Mouse (Mus musculus): Measurements from ENCODE around the gene Acrbp. TPM values are rescaled to one million over a fixed set of nuclear protein-coding genes. Genes with fewer than 3 reads are reported as not detected.
A peak's percentile ranks its signal among the peaks of the same experiment; 100 is the strongest.

Acrbp gene
- polyA plus RNA-seq, 1 experiment from 2014 or later: 15.8 TPM

GRCm38 (mm10) chr6:125098513-125098912, 49.0 kb downstream of the Acrbp start:
- WGBS: 70% methylated on average over 3 of the region's 3 CpGs
- H3K36me3 ChIP-seq (ENCODE audit: control insufficient read depth, insufficient read depth, low read length): peaks cover 26% of the 10 kb centered on the region
- H3K4me1 ChIP-seq (replicated peaks; ENCODE audit: control insufficient read depth, insufficient read depth, low read length): peaks cover 26% of the 10 kb centered on the region

GRCm38 (mm10) chr6:125099421-125099971, 50.0 kb downstream of the Acrbp start:
- peak; percentile 63 for DNase-seq (ENCODE audit: low spot score)
- WGBS: 60% methylated on average over 5 of the region's 5 CpGs
- Histone ChIP-seq H3K27me3 (ENCODE audit: control insufficient read depth, insufficient read depth, low read length) (no peaks in the 10 kb centered on the region), H3K36me3 (ENCODE audit: control insufficient read depth, insufficient read depth, low read length) (peaks cover 32% of the 10 kb centered on the region), H3K9ac (ENCODE audit: low read length) (peak overlapping the region; percentile 37; the same call in 1 of the 2 replicates), H3K9me3 (ENCODE audit: control insufficient read depth, low read length) (no peaks in the 10 kb centered on the region), H3K4me1 (replicated peaks; ENCODE audit: control insufficient read depth, insufficient read depth, low read length) (peaks cover 26% of the 10 kb centered on the region), H3K27ac (ENCODE audit: low read depth, low read length) (peak overlapping the region; percentile 70), H3K4me2 (ENCODE audit: low read depth, low read length, severe bottlenecking) (peak overlapping the region; percentile 97), H3K4me3 (ENCODE audit: low read depth, low read length) (peak overlapping the region; percentile 11; the same call in 1 of the 2 replicates)
- ATAC-seq (replicated peaks; ENCODE audit: low FRiP score): no peak

More at GRCm38 (mm10) chr6:125098513-125098912, 49.0 kb downstream of the Acrbp start:
- Histone ChIP-seq H3K27ac (ENCODE audit: low read depth, low read length) (no peak overlapping the region; the same call in 1 of the 2 replicates), H3K27me3 (ENCODE audit: control insufficient read depth, insufficient read depth, low read length) (no peaks in the 10 kb centered on the region), H3K9ac (ENCODE audit: low read length) (peak overlapping the region; percentile 95), H3K4me3 (ENCODE audit: low read depth, low read length) (peak overlapping the region; percentile 98), H3K9me3 (ENCODE audit: control insufficient read depth, low read length) (no peaks in the 10 kb centered on the region), H3K4me2 (ENCODE audit: low read depth, low read length, severe bottlenecking) (peak overlapping the region; percentile 97)
- no peak for ATAC-seq (replicated peaks; ENCODE audit: low FRiP score)
- DNase-seq (ENCODE audit: low spot score): no peak

GRCm38 (mm10) chr6:125101444-125101843, 52.0 kb downstream of the Acrbp start:
- peaks cover 45% of the 10 kb centered on the region for H3K36me3 ChIP-seq (ENCODE audit: control insufficient read depth, insufficient read depth, low read length)
- ATAC-seq (replicated peaks; ENCODE audit: low FRiP score) (no peak), DNase-seq (ENCODE audit: low spot score) (no peak)
- peaks cover 26% of the 10 kb centered on the region for H3K4me1 ChIP-seq (replicated peaks; ENCODE audit: control insufficient read depth, insufficient read depth, low read length)
- H3K9me3 ChIP-seq (ENCODE audit: control insufficient read depth, low read length): no peaks in the 10 kb centered on the region
- no peak overlapping the region for H3K4me3 ChIP-seq (ENCODE audit: low read depth, low read length)
- H3K9ac ChIP-seq (ENCODE audit: low read length): no peak overlapping the region
- 88% methylated on average over 9 of the region's 9 CpGs for WGBS
- H3K27ac ChIP-seq (ENCODE audit: low read depth, low read length): no peak overlapping the region
- H3K4me2 ChIP-seq (ENCODE audit: low read depth, low read length, severe bottlenecking): no peak overlapping the region
- H3K27me3 ChIP-seq (ENCODE audit: control insufficient read depth, insufficient read depth, low read length): no peaks in the 10 kb centered on the region

DNA sequence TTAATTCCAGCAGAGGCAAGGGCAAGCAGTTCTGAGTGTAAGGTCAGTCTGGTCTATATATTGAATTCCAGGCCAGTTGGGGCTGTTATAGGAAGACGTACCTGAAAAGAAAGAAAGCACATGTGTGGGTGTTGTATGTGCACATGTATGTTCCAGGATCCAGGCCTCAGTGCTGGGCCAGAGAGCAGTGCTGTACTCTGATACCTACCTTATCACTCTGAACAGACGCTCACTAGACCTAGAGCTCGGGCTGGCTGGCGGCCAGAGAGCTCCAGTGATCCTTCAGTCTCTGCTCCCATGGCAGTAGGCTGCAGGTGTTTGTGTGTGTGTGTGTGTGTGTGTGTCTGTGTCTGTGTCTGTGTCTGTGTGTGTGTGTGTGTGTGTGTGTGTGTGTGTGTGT, 54.7 kb downstream of the Acrbp start:
- Histone ChIP-seq H3K36me3 (ENCODE audit: control insufficient read depth, insufficient read depth, low read length) (peaks cover 72% of the 10 kb centered on the region), H3K9me3 (ENCODE audit: control insufficient read depth, low read length) (no peaks in the 10 kb centered on the region), H3K27ac (ENCODE audit: low read depth, low read length) (no peak overlapping the region), H3K27me3 (ENCODE audit: control insufficient read depth, insufficient read depth, low read length) (no peaks in the 10 kb centered on the region), H3K9ac (ENCODE audit: low read length) (no peak overlapping the region), H3K4me3 (ENCODE audit: low read depth, low read length) (no peak overlapping the region), H3K4me2 (ENCODE audit: low read depth, low read length, severe bottlenecking) (no peak overlapping the region), H3K4me1 (replicated peaks; ENCODE audit: control insufficient read depth, insufficient read depth, low read length) (peaks cover 10% of the 10 kb centered on the region; the same call in 1 of the 2 replicates)
- DNase-seq (ENCODE audit: low spot score) (no peak), ATAC-seq (replicated peaks; ENCODE audit: low FRiP score) (no peak)
- 94% methylated on average over 4 of the region's 4 CpGs for WGBS

- Histone ChIP-seq H3K27me3 (ENCODE audit: control insufficient read depth, insufficient read depth, low read length) (no peaks in the 10 kb centered on the region), H3K4me2 (ENCODE audit: low read depth, low read length, severe bottlenecking) (no peak overlapping the region), H3K4me1 (replicated peaks; ENCODE audit: control insufficient read depth, insufficient read depth, low read length) (no peaks in the 10 kb centered on the region), H3K27ac (ENCODE audit: low read depth, low read length) (no peak overlapping the region), H3K36me3 (ENCODE audit: control insufficient read depth, insufficient read depth, low read length) (peaks cover 78% of the 10 kb centered on the region), H3K4me3 (ENCODE audit: low read depth, low read length) (no peak overlapping the region), H3K9ac (ENCODE audit: low read length) (no peak overlapping the region), H3K9me3 (ENCODE audit: control insufficient read depth, low read length) (no peaks in the 10 kb centered on the region)
- ATAC-seq (replicated peaks; ENCODE audit: low FRiP score) (no peak), DNase-seq (ENCODE audit: low spot score) (no peak)
- 97% methylated on average over 2 of the region's 2 CpGs for WGBS
Measured at GRCm38 (mm10) chr6:125107705-125108104, 58.2 kb downstream of the Acrbp start.

- peaks cover 76% of the 10 kb centered on the region for H3K36me3 ChIP-seq (ENCODE audit: control insufficient read depth, insufficient read depth, low read length)
- no peaks in the 10 kb centered on the region for H3K4me1 ChIP-seq (replicated peaks; ENCODE audit: control insufficient read depth, insufficient read depth, low read length)
- 87% methylated on average over 14 of the region's 14 CpGs for WGBS
- no peak overlapping the region for H3K27ac ChIP-seq (ENCODE audit: low read depth, low read length)
- DNase-seq (ENCODE audit: low spot score): no peak
- no peak overlapping the region for H3K4me2 ChIP-seq (ENCODE audit: low read depth, low read length, severe bottlenecking)
- H3K9ac ChIP-seq (ENCODE audit: low read length): no peak overlapping the region
- H3K27me3 ChIP-seq (ENCODE audit: control insufficient read depth, insufficient read depth, low read length): no peaks in the 10 kb centered on the region
- no peaks in the 10 kb centered on the region for H3K9me3 ChIP-seq (ENCODE audit: control insufficient read depth, low read length)
- ATAC-seq (replicated peaks; ENCODE audit: low FRiP score): no peak
- H3K4me3 ChIP-seq (ENCODE audit: low read depth, low read length): no peak overlapping the region
Measured at GRCm38 (mm10) chr6:125109371-125109770, 59.9 kb downstream of the Acrbp start.

DNA sequence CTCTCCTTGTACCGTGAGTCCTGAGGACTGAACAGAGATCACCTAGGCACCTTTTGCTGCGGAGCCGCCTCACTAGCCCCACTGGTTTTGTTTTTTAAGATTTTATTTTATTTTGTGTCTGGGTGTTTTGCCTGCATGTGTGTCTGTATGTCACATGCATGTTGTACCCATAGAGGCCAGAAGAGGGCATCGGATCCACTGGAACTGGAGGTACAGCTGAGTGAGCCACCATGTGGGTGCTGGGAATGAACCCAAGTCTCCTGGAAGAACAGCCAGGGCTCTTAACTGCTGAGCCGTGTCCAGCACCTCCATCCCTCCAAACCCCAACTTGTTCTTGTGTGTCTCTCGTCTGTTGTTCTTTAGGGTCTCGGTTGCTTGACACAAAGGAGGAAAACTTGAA, 61.4 kb downstream of the Acrbp start:
- DNase-seq (ENCODE audit: low spot score) (peak; percentile 70), ATAC-seq (replicated peaks; ENCODE audit: low FRiP score) (no peak)
- Histone ChIP-seq H3K4me1 (replicated peaks; ENCODE audit: control insufficient read depth, insufficient read depth, low read length) (no peaks in the 10 kb centered on the region), H3K4me2 (ENCODE audit: low read depth, low read length, severe bottlenecking) (no peak overlapping the region), H3K27ac (ENCODE audit: low read depth, low read length) (no peak overlapping the region), H3K27me3 (ENCODE audit: control insufficient read depth, insufficient read depth, low read length) (no peaks in the 10 kb centered on the region), H3K9me3 (ENCODE audit: control insufficient read depth, low read length) (no peaks in the 10 kb centered on the region), H3K36me3 (ENCODE audit: control insufficient read depth, insufficient read depth, low read length) (peaks cover 70% of the 10 kb centered on the region), H3K4me3 (ENCODE audit: low read depth, low read length) (no peak overlapping the region), H3K9ac (ENCODE audit: low read length) (no peak overlapping the region)
- 89% methylated on average over 7 of the region's 7 CpGs for WGBS

DNA sequence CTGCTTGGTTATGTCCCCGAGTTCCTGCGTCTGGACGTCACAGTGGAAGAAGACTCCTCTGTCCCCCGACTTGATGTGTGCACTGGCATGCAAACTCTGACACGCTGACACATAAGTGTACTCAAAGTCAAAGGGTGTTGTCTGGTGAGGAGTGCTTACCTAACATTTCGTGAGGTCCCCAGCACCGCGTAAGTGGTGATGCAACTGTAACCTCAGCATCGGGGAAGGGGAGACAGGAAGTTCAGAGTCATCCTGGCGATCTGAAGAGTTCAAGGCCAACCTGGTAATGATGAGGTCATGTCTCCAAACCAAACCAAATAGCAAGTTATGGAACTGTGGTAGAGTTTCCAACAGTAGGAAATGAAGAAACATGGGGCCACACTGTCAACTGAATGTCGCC, 63.1 kb downstream of the Acrbp start:
- 94% methylated on average over 11 of the region's 11 CpGs for WGBS

More for the DNA sequence above, 63.1 kb downstream of the Acrbp start:
- ATAC-seq (replicated peaks; ENCODE audit: low FRiP score) (no peak), DNase-seq (ENCODE audit: low spot score) (no peak)
- no peak overlapping the region for H3K27ac ChIP-seq (ENCODE audit: low read depth, low read length)
- H3K27me3 ChIP-seq (ENCODE audit: control insufficient read depth, insufficient read depth, low read length): no peaks in the 10 kb centered on the region
- no peak overlapping the region for H3K4me3 ChIP-seq (ENCODE audit: low read depth, low read length)
- no peaks in the 10 kb centered on the region for H3K4me1 ChIP-seq (replicated peaks; ENCODE audit: control insufficient read depth, insufficient read depth, low read length)
- H3K9ac ChIP-seq (ENCODE audit: low read length): no peak overlapping the region
- peaks cover 66% of the 10 kb centered on the region for H3K36me3 ChIP-seq (ENCODE audit: control insufficient read depth, insufficient read depth, low read length)
- no peaks in the 10 kb centered on the region for H3K9me3 ChIP-seq (ENCODE audit: control insufficient read depth, low read length)
- no peak overlapping the region for H3K4me2 ChIP-seq (ENCODE audit: low read depth, low read length, severe bottlenecking)

Measured in forebrain, embryonic 11.5 days (tissue).